Mouse (Mus musculus) heart, postnatal 0 days (tissue): Measurements from ENCODE around the gene Btnl2. TPM values are rescaled to one million over a fixed set of nuclear protein-coding genes. Genes with fewer than 3 reads are reported as not detected.

Source experiments
- ATAC-seq: fragments of 200-750 bp; cut with Nextera tagmentation; 2 replicates; pipeline ENCODE4 v1.8.0; 2017; ENCODE audit warnings: low read depth, moderate number of reproducible peaks, moderate library complexity; ENCODE audit not compliant: insufficient read depth
- DNase-seq: peaks from one replicate; pipeline ENCODE4 v3.0.0-alpha.2; 2016; ENCODE audit warnings: low spot score
- H3K27ac ChIP-seq: fragments of 300-500 bp; sonication (generic); 2 replicates; pipeline ENCODE4 v1.5.1; 2014; ENCODE audit warnings: low read depth, mild to moderate bottlenecking
- H3K27me3 ChIP-seq: fragments of 300-500 bp; sonication (generic); 2 replicates; pipeline ENCODE4 v1.6.1; 2014; ENCODE audit warnings: low read length, mixed read lengths; ENCODE audit not compliant: control insufficient read depth, insufficient read depth
- H3K36me3 ChIP-seq: fragments of 300-500 bp; sonication (generic); replicated peaks from 2 replicates; pipeline ENCODE4 v1.6.1; 2014; ENCODE audit warnings: low read length, mixed read lengths; ENCODE audit not compliant: control insufficient read depth, insufficient read depth
- H3K4me1 ChIP-seq: fragments of 300-500 bp; sonication (generic); 2 replicates; pipeline ENCODE4 v1.6.1; 2014; ENCODE audit warnings: antibody characterized with exemption; ENCODE audit not compliant: control insufficient read depth, insufficient read depth
- H3K4me2 ChIP-seq: fragments of 300-500 bp; sonication (generic); 2 replicates; pipeline ENCODE4 v1.6.1; 2014; ENCODE audit warnings: low read depth, mild to moderate bottlenecking, low read length, moderate library complexity
- H3K4me3 ChIP-seq: fragments of 300-500 bp; sonication (generic); 2 replicates; pipeline ENCODE4 v1.5.1; 2014; ENCODE audit warnings: low read depth, low read length
- H3K9ac ChIP-seq: fragments of 300-500 bp; sonication (generic); replicated peaks from 2 replicates; pipeline ENCODE4 v1.6.1; 2014; ENCODE audit warnings: low read depth, low read length, mixed read lengths
- H3K9me3 ChIP-seq: fragments of 300-500 bp; sonication (generic); replicated peaks from 2 replicates; pipeline ENCODE4 v1.6.1; 2016; ENCODE audit warnings: low read length; ENCODE audit not compliant: control insufficient read depth
- CTCF ChIP-seq: IDR thresholded peaks from 2 replicates; pipeline ENCODE4 v1.5.1; 2016; ENCODE audit warnings: antibody characterized with exemption, control low read depth, low read depth
- EP300 ChIP-seq: IDR thresholded peaks from 2 replicates; pipeline ENCODE4 v1.6.1; 2016; ENCODE audit warnings: antibody characterized with exemption, low read depth
- WGBS: fragments of 180-500 bp; shearing (Covaris S2); extraction: QIAGEN DNeasy Blood & Tissue Kit; methylation state at CpG from one replicate; pipeline ENCODE4 v1.1.7; 2014; 5-methylcytosine and 5-hydroxymethylcytosine counted together
- polyA plus RNA-seq: library from polyadenylated mRNA; unstranded; fragments of >200 nt; fragmentation: Nextera tagmentation; extraction: Ambion mirVana; gene quantifications from 2 replicates; pipeline ENCODE4 v1.2.1, GENCODE M21; 2015
- total RNA-seq: library from RNA; depleted of rRNA; stranded (reverse); fragments of >200 nt; gene quantifications from 2 replicates; pipeline ENCODE4 v1.2.3, GENCODE M21; 2014; ENCODE audit warnings: low replicate concordance; rRNA removed

Btnl2 gene
- total RNA-seq (not detected in 2 replicates), polyA plus RNA-seq (not detected in 2 replicates)

DNA sequence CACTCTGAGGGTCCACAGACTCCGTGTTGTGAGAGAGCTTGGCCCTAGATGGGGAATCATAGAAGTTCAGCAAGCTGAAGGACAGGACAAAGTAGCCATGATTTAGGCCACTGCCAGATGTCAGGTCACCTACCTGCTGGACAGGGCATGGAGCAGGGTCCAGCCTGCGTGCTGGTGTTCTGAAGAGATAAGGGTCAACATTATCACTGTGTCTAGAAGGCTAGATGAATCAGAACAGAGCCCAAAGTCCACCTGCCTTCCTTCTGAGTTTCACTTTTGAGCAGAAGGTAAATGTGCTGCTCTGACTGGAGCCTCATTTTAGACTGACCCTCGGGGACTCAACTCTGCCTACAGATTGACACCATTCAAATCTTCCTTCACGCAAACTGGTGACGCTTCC is at the start of gene Btnl2:
Btnl2 (plus strand) TSS at position 284 of the 400 bp plus-strand sequence.
- no peak for TF ChIP-seq CTCF
- TF ChIP-seq EP300: no peak
- Histone ChIP-seq H3K9me3 (no peaks in the 10 kb centered on the region), H3K27ac (no peak within 1 kb of the TSS), H3K9ac (no peak within 1 kb of the TSS), H3K4me3 (no peak within 1 kb of the TSS), H3K27me3 (peaks cover 5% of the 10 kb centered on the region; the same call in 1 of the 2 replicates), H3K4me1 (no peaks in the 10 kb centered on the region), H3K4me2 (no peak within 1 kb of the TSS), H3K36me3 (no peaks in the 10 kb centered on the region)
- no peak for ATAC-seq
- WGBS: 81% methylated on average over 5 of the region's 5 CpGs
- DNase-seq: no peak

DNA sequence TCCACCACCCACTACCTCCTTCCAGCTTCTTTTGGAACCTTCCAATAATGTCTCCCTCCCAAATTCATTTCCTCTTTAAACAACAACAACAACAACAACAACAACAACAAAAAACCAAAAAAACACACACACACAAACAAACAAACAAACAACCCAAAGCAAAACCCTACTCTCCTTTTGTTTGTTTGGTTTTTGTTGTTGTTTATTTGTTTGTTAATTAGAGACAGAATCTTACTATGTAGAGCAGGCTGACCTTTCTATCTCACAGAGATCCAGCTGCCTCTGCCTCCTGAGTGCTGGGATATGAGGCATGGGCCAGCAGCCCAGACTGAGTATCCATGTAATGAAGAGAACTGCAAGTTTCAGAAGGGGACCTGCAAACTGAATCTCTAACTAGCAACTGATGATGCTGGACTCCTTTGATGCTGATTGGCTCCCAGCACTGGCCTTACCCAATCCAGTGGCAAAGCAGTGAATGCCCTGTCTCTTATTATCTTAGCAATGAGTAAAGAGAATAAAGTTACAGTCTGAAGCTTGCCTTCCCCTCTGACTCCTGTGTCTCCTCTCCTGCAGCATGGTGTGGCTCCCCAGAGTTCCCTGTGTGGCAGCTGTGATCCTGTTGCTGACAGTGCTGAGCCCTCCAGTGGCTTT is 49.1 kb upstream of the Btnl2 start, which contains the start of gene H2-Eb1:
H2-Eb1 (plus strand) TSS at position 488 of the 651 bp plus-strand sequence.
- Histone ChIP-seq H3K9me3 (no peaks in the 10 kb centered on the region), H3K4me2 (no peak within 1 kb of the TSS), H3K9ac (no peak within 1 kb of the TSS), H3K4me3 (no peak within 1 kb of the TSS), H3K36me3 (no peaks in the 10 kb centered on the region), H3K27me3 (no peaks in the 10 kb centered on the region), H3K4me1 (0 out of 2 replicates have a peak, but pooled peaks cover 6% of the 10 kb centered on the region), H3K27ac (no peak within 1 kb of the TSS)
- no peak for TF ChIP-seq EP300
- DNase-seq (peak; percentile 78), ATAC-seq (peak; percentile 67)

DNA sequence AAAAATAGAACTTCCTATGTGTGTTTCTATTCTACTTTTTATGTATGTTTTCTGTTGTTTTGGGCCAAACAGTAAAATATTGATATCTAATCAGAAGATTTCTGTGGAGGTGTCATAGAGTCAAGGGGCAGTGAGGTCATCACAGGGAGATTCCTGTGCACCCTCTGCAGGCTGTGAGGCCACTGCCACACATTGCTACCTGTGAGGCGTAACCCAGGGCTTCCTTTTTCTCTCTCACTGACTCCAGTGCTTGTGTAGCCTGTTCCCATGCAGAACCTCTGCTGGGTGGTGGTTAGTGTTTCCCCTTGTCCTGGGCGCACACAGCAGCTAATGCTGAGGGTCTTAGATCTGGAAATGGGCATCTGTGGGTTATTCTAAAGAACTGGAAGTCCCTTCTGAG is 48.2 kb upstream of the Btnl2 start:
- no peak overlapping the region for H3K27ac ChIP-seq
- WGBS: 82% methylated on average over 2 of the region's 2 CpGs
- no peak overlapping the region for H3K4me2 ChIP-seq

DNA sequence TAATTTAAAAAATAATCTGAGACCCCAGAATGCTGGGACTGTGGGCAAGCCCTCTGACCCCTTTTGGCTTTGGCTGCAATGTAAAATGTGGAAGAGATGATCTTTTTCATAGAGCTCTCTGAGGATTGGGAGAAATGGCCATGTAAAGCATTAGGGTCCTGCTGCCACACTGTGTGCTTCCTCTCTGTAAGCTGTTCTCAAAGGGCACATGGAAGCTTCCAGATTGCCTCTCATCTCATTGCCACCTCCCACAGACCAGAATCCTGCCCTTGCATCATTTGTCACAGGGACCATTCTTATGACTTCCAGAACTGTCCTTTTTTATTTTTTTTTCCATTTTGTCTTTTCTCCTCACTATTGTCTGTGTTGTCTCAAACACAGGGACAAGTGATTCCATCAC is 47.4 kb upstream of the Btnl2 start:
- H3K36me3 ChIP-seq: no peaks in the 10 kb centered on the region
- no peak overlapping the region for H3K9ac ChIP-seq
- DNase-seq: no peak
- ATAC-seq: no peak
- no peak overlapping the region for H3K4me3 ChIP-seq
- H3K4me2 ChIP-seq: no peak overlapping the region
- 0 out of 2 replicates have a peak, but pooled peaks cover 6% of the 10 kb centered on the region for H3K4me1 ChIP-seq
- no peaks in the 10 kb centered on the region for H3K27me3 ChIP-seq
- H3K27ac ChIP-seq: no peak overlapping the region
- no peaks in the 10 kb centered on the region for H3K9me3 ChIP-seq
- no peak for TF ChIP-seq EP300
- TF ChIP-seq CTCF: no peak

More for the DNA sequence above, 48.2 kb upstream of the Btnl2 start:
- Histone ChIP-seq H3K4me3 (no peak overlapping the region), H3K27me3 (no peaks in the 10 kb centered on the region), H3K4me1 (0 out of 2 replicates have a peak, but pooled peaks cover 6% of the 10 kb centered on the region), H3K9ac (no peak overlapping the region), H3K36me3 (no peaks in the 10 kb centered on the region), H3K9me3 (no peaks in the 10 kb centered on the region)
- DNase-seq (no peak), ATAC-seq (no peak)
- TF ChIP-seq CTCF: no peak
- TF ChIP-seq EP300: no peak

DNA sequence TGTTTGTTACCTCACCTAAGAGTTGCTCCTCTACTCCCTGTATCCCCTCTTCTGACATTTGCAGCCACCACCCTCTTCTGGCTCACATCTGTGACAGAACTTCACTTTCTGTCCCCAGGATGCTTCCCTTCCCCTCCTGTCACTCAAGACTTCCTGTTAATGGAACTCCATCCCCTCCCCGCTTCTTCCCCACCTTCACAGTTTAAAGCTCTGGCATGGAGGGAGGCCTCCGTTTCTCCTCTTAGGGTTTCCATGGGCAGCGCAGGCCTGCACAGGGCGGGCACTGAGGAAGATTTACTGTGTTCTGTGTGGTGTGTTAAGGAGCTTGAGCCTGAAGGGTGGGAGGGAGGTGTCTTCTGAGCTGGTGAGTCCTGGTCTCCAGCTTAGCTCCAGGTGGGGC is 46.5 kb upstream of the Btnl2 start:
- H3K36me3 ChIP-seq: no peaks in the 10 kb centered on the region
- H3K27me3 ChIP-seq: no peaks in the 10 kb centered on the region
- 0 out of 2 replicates have a peak, but pooled peaks cover 6% of the 10 kb centered on the region for H3K4me1 ChIP-seq
- no peak overlapping the region for H3K4me2 ChIP-seq
- DNase-seq (no peak), ATAC-seq (no peak)
- TF ChIP-seq EP300 (no peak), CTCF (no peak)
- H3K4me3 ChIP-seq: no peak overlapping the region
- H3K27ac ChIP-seq: no peak overlapping the region
- 77% methylated on average over 4 of the region's 4 CpGs for WGBS
- no peaks in the 10 kb centered on the region for H3K9me3 ChIP-seq
- no peak overlapping the region for H3K9ac ChIP-seq

DNA sequence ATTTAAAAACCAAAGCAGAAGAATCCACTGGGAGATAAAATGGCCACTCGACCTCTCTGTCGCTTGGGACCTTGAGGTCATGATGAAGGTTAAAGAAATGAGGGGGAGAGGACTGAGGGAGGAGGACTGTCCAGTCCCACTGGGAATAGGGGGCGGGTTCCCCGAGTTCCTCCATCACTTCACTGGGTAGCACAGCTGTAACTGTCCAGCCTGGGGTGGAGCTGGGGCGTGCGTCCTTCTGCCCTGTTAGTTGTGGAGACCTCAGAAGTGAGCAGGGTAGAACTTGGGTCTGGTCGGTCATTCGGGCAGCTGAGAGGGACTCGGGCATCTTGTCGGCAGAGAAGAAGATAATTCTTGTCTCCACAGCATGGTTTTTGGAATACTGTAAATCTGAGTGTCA is 45.4 kb upstream of the Btnl2 start:
- H3K9ac ChIP-seq: peak overlapping the region; percentile 37; the same call in 1 of the 2 replicates
- DNase-seq (no peak), ATAC-seq (no peak)
- TF ChIP-seq EP300 (no peak), CTCF (no peak)
- no peaks in the 10 kb centered on the region for H3K9me3 ChIP-seq
- H3K36me3 ChIP-seq: no peaks in the 10 kb centered on the region
- peak overlapping the region; percentile 64 for H3K4me2 ChIP-seq
- peak overlapping the region; percentile 26; the same call in 1 of the 2 replicates for H3K27ac ChIP-seq
- peak overlapping the region; percentile 51 for H3K4me3 ChIP-seq
- 0 out of 2 replicates have a peak, but pooled peaks cover 6% of the 10 kb centered on the region for H3K4me1 ChIP-seq
- WGBS: 24% methylated on average over 10 of the region's 10 CpGs
- H3K27me3 ChIP-seq: no peaks in the 10 kb centered on the region
